Mouse (Mus musculus): Measurements from ENCODE around the gene Actl7b. TPM values are rescaled to one million over a fixed set of nuclear protein-coding genes. Genes with fewer than 3 reads are reported as not detected.

The Actl7b gene
- under 1 TPM in 1 of 2 experiments, not detected in 1; 0.40 TPM for total RNA-seq (2021)
- long read RNA-seq, experiment 1, result 0 reads
- long read RNA-seq, experiment 2, result 0 reads

- no peak for DNase-seq (ENCODE audit: low spot score in 2 of 2)
These were observed at the start of gene Actl7b for GRCm38 (mm10) chr4:56741041-56741493. Actl7b (minus strand) TSS chr4:56741443.

GRCm38 (mm10) chr4:56771065-56771464, 29.8 kb upstream of the Actl7b start:
- DNase-seq (ENCODE audit: low spot score in 2 of 2), result no peak

- no peak for DNase-seq (ENCODE audit: low spot score in 2 of 2)
These were observed 27.7 kb upstream of the Actl7b start for GRCm38 (mm10) chr4:56768913-56769312.

- DNase-seq (ENCODE audit: low spot score in 2 of 2), result peak in 1 of 2 experiments; percentile 19
These were observed 26.6 kb upstream of the Actl7b start for GRCm38 (mm10) chr4:56767861-56768284.

GRCm38 (mm10) chr4:56757693-56758092, 16.4 kb upstream of the Actl7b start:
- no peak for DNase-seq (ENCODE audit: low spot score in 2 of 2)

- DNase-seq (ENCODE audit: low spot score in 2 of 2), result no peak
These were observed 15.8 kb upstream of the Actl7b start for GRCm38 (mm10) chr4:56756966-56757600.

- no peak for DNase-seq (ENCODE audit: low spot score in 2 of 2)
These were observed 14.8 kb upstream of the Actl7b start for GRCm38 (mm10) chr4:56756021-56756420.

GRCm38 (mm10) chr4:56747456-56747855, 6.2 kb upstream of the Actl7b start:
- DNase-seq (ENCODE audit: low spot score in 2 of 2), result no peak

- no peak for DNase-seq (ENCODE audit: low spot score in 2 of 2)
These were observed 5.1 kb upstream of the Actl7b start for GRCm38 (mm10) chr4:56746345-56746744.

- DNase-seq (ENCODE audit: low spot score in 2 of 2), result no peak
These were observed 2.3 kb upstream of the Actl7b start, which contains the start of gene Actl7a for GRCm38 (mm10) chr4:56743363-56744195. Actl7a (plus strand) TSS chr4:56743413.

- no peak for DNase-seq (ENCODE audit: low spot score in 2 of 2)
These were observed 1.5 kb upstream of the Actl7b start for GRCm38 (mm10) chr4:56742698-56743097.

- no peak for DNase-seq (ENCODE audit: low spot score in 2 of 2)
These were observed 632 bp downstream of the Actl7b start for GRCm38 (mm10) chr4:56740611-56741010.

GRCm38 (mm10) chr4:56740020-56740485, 1.2 kb downstream of the Actl7b start, which contains the start of gene Gm26657:
Gm26657 (plus strand) TSS chr4:56740070.
- no peak for DNase-seq (ENCODE audit: low spot score in 2 of 2)

GRCm38 (mm10) chr4:56725839-56726238, 15.4 kb downstream of the Actl7b start:
- DNase-seq (ENCODE audit: low spot score in 2 of 2), result no peak

GRCm38 (mm10) chr4:56723237-56723636, 18.0 kb downstream of the Actl7b start:
- DNase-seq (ENCODE audit: low spot score in 2 of 2), result no peak

- DNase-seq (ENCODE audit: low spot score in 2 of 2), result no peak
These were observed 18.9 kb downstream of the Actl7b start for GRCm38 (mm10) chr4:56722346-56722745.

GRCm38 (mm10) chr4:56721469-56721868, 19.8 kb downstream of the Actl7b start:
- DNase-seq (ENCODE audit: low spot score in 2 of 2), result peak; percentile 31 to 56

- peak in 1 of 2 experiments; percentile 36 for DNase-seq (ENCODE audit: low spot score in 2 of 2)
These were observed 20.8 kb downstream of the Actl7b start for GRCm38 (mm10) chr4:56720403-56720802.

- no peak for DNase-seq (ENCODE audit: low spot score in 2 of 2)
These were observed 21.8 kb downstream of the Actl7b start for GRCm38 (mm10) chr4:56719456-56719855.

- no peak for DNase-seq (ENCODE audit: low spot score in 2 of 2)
These were observed 22.4 kb downstream of the Actl7b start for GRCm38 (mm10) chr4:56718573-56719442.

GRCm38 (mm10) chr4:56717932-56718331, 23.3 kb downstream of the Actl7b start:
- DNase-seq (ENCODE audit: low spot score in 2 of 2), result no peak

Measured in left cerebral cortex, adult 18-20 months (tissue).